Mouse (Mus musculus): ENCODE results near the gene Tead1.

Tead1 gene

GRCm38 (mm10) chr7:112813163-112813562, 134.0 kb downstream of the Tead1 start:
- no peak for DNase-seq (ENCODE audit: low read depth in 1 of 2, low spot score in 2 of 2)

DNA sequence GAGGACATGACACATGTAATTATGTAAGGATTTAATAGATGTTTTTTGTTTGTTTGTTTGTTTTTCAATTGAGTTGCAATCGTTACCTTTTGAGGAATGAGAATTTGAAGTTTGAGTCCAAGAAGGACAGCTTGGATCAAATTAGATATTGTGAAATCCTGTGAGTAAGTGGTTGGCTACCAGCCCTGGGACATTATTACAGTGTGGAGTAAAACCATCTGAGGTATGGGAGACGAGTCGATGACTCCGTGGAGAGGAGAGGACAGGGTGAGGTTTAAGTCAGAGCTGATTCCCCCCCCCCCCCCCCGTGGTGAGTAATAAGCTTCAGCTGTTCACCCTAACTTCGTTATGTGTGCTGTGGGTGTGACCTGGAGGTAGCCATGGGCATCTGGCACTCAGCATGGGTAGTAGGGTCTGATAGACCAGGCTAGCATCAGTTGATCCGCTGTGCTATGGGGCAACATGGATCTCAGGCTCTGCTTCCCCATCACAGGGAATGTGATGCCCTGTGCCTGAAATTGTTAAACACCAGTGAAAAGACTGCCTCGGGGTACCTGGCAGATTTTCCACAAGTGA, 134.7 kb downstream of the Tead1 start:
- no peak for DNase-seq (ENCODE audit: low read depth in 1 of 2, low spot score in 2 of 2)

- no peak for DNase-seq (ENCODE audit: low read depth in 1 of 2, low spot score in 2 of 2)
Observed at GRCm38 (mm10) chr7:112816016-112816415, 136.9 kb downstream of the Tead1 start.

GRCm38 (mm10) chr7:112819833-112820232, 140.7 kb downstream of the Tead1 start:
- no peak for DNase-seq (ENCODE audit: low read depth in 1 of 2, low spot score in 2 of 2)

GRCm38 (mm10) chr7:112822879-112823278, 143.8 kb downstream of the Tead1 start:
- no peak for DNase-seq (ENCODE audit: low read depth in 1 of 2, low spot score in 2 of 2)

- no peak for DNase-seq (ENCODE audit: low read depth in 1 of 2, low spot score in 2 of 2)
Observed at GRCm38 (mm10) chr7:112823621-112824020, 144.5 kb downstream of the Tead1 start.

DNA sequence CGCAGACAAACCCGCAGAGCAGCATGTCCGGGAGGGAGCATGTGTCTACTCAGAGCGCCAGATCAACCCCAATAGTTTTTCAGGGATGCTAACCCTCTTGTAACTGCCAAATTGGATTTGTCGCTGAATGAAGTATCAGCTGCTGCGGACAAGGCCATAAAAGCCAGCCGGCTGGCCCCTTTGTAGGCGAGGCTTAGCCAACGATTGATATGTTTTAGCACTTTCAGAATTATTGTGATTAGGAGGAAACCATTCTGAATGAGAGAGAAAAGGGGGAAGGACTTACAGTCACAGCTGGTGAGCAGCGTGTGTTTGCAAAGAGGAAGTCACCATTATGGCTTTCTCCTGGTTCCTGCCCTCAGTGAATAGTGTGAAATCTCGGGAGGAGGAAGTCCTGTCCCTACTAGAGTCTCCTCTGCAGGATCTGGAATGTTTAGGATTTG, 146.2 kb downstream of the Tead1 start:
- DNase-seq (ENCODE audit: low read depth in 1 of 2, low spot score in 2 of 2), result no peak

- DNase-seq (ENCODE audit: low read depth in 1 of 2, low spot score in 2 of 2), result no peak
Observed at GRCm38 (mm10) chr7:112826114-112826911, 147.2 kb downstream of the Tead1 start.

- no peak for DNase-seq (ENCODE audit: low read depth in 1 of 2, low spot score in 2 of 2)
Observed at GRCm38 (mm10) chr7:112828016-112828695, 149.0 kb downstream of the Tead1 start.

DNA sequence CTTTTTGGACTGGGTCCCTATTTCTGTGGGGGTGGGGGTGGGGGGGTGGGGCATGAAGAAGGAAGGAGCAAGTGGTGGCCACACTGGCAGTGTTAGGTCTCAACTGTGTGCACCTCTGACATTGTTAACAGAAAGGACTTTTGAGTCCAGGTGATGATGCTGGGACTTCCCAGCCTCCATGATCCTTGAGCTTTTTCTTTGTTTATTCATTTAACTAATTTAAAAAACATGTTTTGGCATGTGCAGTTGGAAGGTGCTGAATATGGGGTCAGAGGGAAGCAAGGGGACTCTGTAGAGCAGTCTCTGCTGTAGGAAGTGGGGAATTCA, 149.5 kb downstream of the Tead1 start:
- DNase-seq (ENCODE audit: low read depth in 1 of 2, low spot score in 2 of 2), result no peak

DNA sequence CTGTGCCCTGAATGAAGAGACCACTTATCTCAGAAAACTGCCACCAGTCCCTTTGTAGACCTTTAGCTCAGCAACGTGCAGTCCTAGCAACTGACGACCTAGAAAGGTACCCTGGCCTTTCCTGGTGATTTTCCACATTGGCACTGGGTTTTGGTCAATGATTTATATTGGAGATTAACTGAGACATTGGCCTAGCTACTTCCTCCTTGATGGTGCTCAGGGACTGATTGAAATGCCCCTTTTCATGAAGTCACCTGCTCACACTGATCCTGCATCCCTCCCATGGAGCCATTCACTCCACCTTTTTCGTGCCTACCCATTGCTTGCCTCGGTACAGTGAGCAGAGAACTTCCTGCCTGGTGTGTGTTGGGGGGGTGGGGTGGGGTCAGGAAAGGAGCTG, 151.8 kb downstream of the Tead1 start:
- no peak for DNase-seq (ENCODE audit: low read depth in 1 of 2, low spot score in 2 of 2)

DNA sequence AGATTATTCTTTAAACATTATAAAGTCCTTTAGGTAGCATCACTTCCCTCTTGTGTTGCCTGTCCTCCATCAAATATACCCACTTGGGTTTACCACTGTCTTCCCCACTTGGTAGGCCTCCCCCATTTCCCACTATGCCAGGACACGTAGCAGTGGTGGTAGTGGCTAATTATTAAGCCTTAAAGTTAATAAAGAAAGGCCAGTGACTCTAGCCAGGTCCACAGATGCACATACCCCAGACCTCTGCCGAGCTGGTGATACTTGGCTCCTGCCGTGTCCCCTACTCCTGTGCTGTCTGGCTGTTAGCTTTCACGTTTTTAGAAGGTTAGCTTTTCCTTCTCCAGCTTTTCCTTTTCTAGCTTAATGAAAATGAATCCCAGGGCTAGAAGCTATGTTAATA, 152.3 kb downstream of the Tead1 start:
- no peak for DNase-seq (ENCODE audit: low read depth in 1 of 2, low spot score in 2 of 2)

- DNase-seq (ENCODE audit: low read depth in 1 of 2, low spot score in 2 of 2), result no peak
Observed at GRCm38 (mm10) chr7:112833132-112833531, 154.0 kb downstream of the Tead1 start.

GRCm38 (mm10) chr7:112836076-112836475, 157.0 kb downstream of the Tead1 start:
- no peak for DNase-seq (ENCODE audit: low read depth in 1 of 2, low spot score in 2 of 2)

DNA sequence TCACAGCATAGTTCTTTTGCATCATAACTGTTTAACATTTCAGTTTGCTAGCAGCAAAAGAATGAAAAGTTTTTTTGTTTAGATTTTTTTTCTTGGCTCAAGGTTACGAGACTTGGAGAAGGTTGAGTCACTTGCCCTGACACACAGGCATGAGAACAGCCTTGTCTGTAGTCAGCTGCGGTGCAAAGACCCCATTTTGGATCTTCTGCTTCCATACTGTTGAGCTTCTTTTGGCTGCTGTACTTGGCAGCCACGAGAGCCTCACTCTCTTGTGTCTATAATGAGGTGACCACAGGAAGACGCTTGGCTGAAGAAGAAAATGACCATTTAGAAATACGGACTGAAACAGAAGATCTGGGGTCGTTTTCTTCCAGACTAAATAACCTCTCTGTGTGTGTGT, 159.0 kb downstream of the Tead1 start:
- no peak for DNase-seq (ENCODE audit: low read depth in 1 of 2, low spot score in 2 of 2)

GRCm38 (mm10) chr7:112840351-112840750, 161.2 kb downstream of the Tead1 start:
- DNase-seq (ENCODE audit: low read depth in 1 of 2, low spot score in 2 of 2), result no peak

- no peak for DNase-seq (ENCODE audit: low read depth in 1 of 2, low spot score in 2 of 2)
Observed at GRCm38 (mm10) chr7:112840890-112841289, 161.8 kb downstream of the Tead1 start.

GRCm38 (mm10) chr7:112841484-112841883, 162.4 kb downstream of the Tead1 start:
- no peak for DNase-seq (ENCODE audit: low read depth in 1 of 2, low spot score in 2 of 2)

- DNase-seq (ENCODE audit: low read depth in 1 of 2, low spot score in 2 of 2), result no peak
Observed at GRCm38 (mm10) chr7:112841886-112842285, 162.8 kb downstream of the Tead1 start.

DNA sequence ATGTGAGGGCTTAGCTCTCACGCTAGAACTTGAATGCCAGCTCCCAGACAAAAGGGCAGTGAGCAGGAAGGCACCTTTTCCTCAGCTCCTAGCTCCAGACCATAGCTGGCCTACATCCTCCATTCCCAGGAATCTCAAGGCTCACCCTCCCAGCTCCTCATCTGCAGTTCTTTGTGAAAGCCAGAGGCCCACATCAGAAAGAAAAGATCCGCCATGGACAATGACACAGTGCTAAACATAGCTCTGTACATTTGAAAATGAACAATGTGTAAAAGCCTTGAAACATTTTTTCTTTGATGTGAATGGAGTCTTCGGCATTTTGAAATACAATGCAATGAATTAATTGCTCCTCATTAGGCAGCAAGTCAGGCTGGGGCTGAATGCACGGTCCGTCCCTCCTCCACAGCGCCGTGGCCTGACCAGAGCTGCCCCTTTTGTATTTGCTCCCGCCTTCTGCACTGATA, 172.2 kb downstream of the Tead1 start:
- DNase-seq (ENCODE audit: low read depth in 1 of 2, low spot score in 2 of 2), result no peak

DNA sequence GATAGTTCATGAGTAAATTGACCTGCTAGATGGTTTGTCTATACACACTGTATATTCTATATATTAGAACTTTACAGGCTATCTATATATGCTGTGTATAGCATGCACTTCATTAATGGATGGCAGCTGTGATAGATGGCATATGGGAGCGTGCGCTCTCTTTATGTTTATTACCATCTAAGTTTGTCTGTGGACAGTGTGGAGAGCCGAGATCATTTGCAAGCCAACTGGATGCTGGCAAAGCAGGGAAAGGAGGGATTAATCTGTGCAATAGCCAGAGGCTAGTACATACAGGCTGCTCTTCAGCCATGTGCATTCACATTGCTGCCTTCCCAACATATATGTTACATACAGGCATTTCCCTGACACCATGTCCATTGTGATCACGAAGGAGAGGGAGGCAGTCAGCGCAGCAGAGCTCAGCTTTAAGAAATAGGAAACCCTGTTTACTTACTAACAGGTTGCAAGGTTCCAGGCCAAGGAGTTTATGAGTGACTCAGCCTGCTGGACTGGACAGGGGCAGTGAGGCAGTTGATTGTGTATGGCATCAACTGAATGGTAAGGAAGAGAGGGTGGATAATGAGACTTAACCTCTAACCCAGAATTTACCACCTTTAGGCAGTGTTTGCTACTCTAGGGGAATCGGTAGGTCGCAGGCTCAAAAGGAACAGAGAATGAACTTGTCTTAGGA, 173.2 kb downstream of the Tead1 start:
- DNase-seq (ENCODE audit: low read depth in 1 of 2, low spot score in 2 of 2), result no peak

- DNase-seq (ENCODE audit: low read depth in 1 of 2, low spot score in 2 of 2), result no peak
Observed at GRCm38 (mm10) chr7:112853857-112854256, 174.7 kb downstream of the Tead1 start.

Measured in monocyte, adult 2 months (primary cell).